Mouse (Mus musculus) kidney, embryonic 16.5 days (tissue): ENCODE data around the gene Erich3. TPM values are rescaled to one million over a fixed set of nuclear protein-coding genes. Genes with fewer than 3 reads are reported as not detected.

Experiments
- ATAC-seq: fragments of 200-750 bp; cut with Nextera tagmentation; 2 replicates; pipeline ENCODE4 v1.8.0; 2017; ENCODE audit warnings: moderate TSS enrichment; ENCODE audit not compliant: low FRiP score, low TSS enrichment
- H3K27ac ChIP-seq: fragments of 300-500 bp; sonication (generic); 2 replicates; pipeline ENCODE4 v1.5.1; 2014; ENCODE audit warnings: low read length
- H3K27me3 ChIP-seq: fragments of 300-500 bp; sonication (generic); 2 replicates; pipeline ENCODE4 v1.6.1; 2014; ENCODE audit warnings: low read length, control low read depth, mixed read lengths; ENCODE audit not compliant: insufficient read depth
- H3K36me3 ChIP-seq: fragments of 300-500 bp; sonication (generic); 2 replicates; pipeline ENCODE4 v1.6.1; 2014; ENCODE audit warnings: low read length, control low read depth, mixed read lengths; ENCODE audit not compliant: insufficient read depth
- H3K4me1 ChIP-seq: fragments of 300-500 bp; sonication (generic); 2 replicates; pipeline ENCODE4 v1.6.1; 2014; ENCODE audit warnings: low read length, control low read depth, mixed read lengths; ENCODE audit not compliant: insufficient read depth
- H3K4me2 ChIP-seq: fragments of 300-500 bp; sonication (generic); replicated peaks from 2 replicates; pipeline ENCODE4 v1.6.1; 2014; ENCODE audit warnings: low read depth, low read length
- H3K4me3 ChIP-seq: fragments of 300-500 bp; sonication (generic); 2 replicates; pipeline ENCODE4 v1.5.1; 2014; ENCODE audit warnings: mild to moderate bottlenecking, low read length
- H3K9ac ChIP-seq: fragments of 300-500 bp; sonication (generic); replicated peaks from 2 replicates; pipeline ENCODE4 v1.6.1; 2014; ENCODE audit warnings: low read length
- H3K9me3 ChIP-seq: fragments of 300-500 bp; sonication (generic); 2 replicates; pipeline ENCODE4 v1.6.1; 2016; ENCODE audit warnings: low read length, control low read depth
- WGBS: fragments of 180-500 bp; shearing (Covaris S2); extraction: QIAGEN DNeasy Blood & Tissue Kit; methylation state at CpG from one replicate; pipeline ENCODE4 v1.1.7; 2014; 5-methylcytosine and 5-hydroxymethylcytosine counted together
- polyA plus RNA-seq: library from polyadenylated mRNA; unstranded; fragments of >200 nt; fragmentation: Nextera tagmentation; extraction: Ambion mirVana; gene quantifications from 2 replicates; pipeline ENCODE4 v1.2.1, GENCODE M21; 2015

The Erich3 gene
- polyA plus RNA-seq, 1 experiment from 2014 or later = 0.04 TPM

- Histone ChIP-seq H3K4me2 (no peak overlapping the region), H3K27me3 (no peaks in the 10 kb centered on the region), H3K27ac (no peak overlapping the region), H3K4me3 (no peak overlapping the region), H3K9ac (no peak overlapping the region), H3K36me3 (no peaks in the 10 kb centered on the region), H3K9me3 (no peaks in the 10 kb centered on the region), H3K4me1 (no peaks in the 10 kb centered on the region)
- no peak for ATAC-seq
- 88% methylated on average over 9 of the region's 9 CpGs for WGBS
Observed at GRCm38 (mm10) chr3:154786354-154786753, 122.7 kb downstream of the Erich3 start.

DNA sequence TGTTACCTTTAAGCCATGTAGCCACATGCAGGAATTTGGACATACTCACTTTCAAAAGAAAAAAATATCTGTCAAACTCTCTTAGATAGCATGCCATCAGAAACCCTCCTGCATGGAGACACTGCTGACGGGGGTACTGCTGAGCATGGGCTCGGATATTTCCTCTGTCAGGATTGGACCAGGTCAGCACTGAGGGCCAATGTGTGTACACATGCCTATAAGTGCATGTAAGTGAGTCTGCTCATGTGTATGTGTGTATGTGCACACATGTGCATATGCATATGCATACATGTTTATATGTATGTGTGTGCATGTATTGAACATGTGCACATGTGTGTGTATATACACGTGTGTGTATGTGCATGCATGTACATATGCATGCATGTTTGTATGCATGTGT lies 124.0 kb downstream of the Erich3 start:
- H3K4me1 ChIP-seq = no peaks in the 10 kb centered on the region
- H3K4me2 ChIP-seq = no peak overlapping the region
- no peaks in the 10 kb centered on the region for H3K9me3 ChIP-seq
- no peak for ATAC-seq
- WGBS = 79% methylated on average over 3 of the region's 3 CpGs
- H3K27ac ChIP-seq = no peak overlapping the region
- no peaks in the 10 kb centered on the region for H3K27me3 ChIP-seq
- no peak overlapping the region for H3K9ac ChIP-seq
- H3K36me3 ChIP-seq = no peaks in the 10 kb centered on the region
- H3K4me3 ChIP-seq = no peak overlapping the region

GRCm38 (mm10) chr3:154793571-154793970 lies 129.9 kb downstream of the Erich3 start:
- H3K4me1 ChIP-seq = no peaks in the 10 kb centered on the region
- H3K27ac ChIP-seq = no peak overlapping the region
- H3K27me3 ChIP-seq = no peaks in the 10 kb centered on the region
- no peak for ATAC-seq
- no peak overlapping the region for H3K4me2 ChIP-seq
- H3K9ac ChIP-seq = no peak overlapping the region
- no peaks in the 10 kb centered on the region for H3K9me3 ChIP-seq
- H3K36me3 ChIP-seq = no peaks in the 10 kb centered on the region
- WGBS = 88% methylated on average over 4 of the region's 4 CpGs
- no peak overlapping the region for H3K4me3 ChIP-seq

GRCm38 (mm10) chr3:154798806-154799205 lies 135.1 kb downstream of the Erich3 start:
- no peaks in the 10 kb centered on the region for H3K36me3 ChIP-seq
- ATAC-seq = no peak
- H3K27ac ChIP-seq = no peak overlapping the region
- H3K9ac ChIP-seq = no peak overlapping the region
- no peaks in the 10 kb centered on the region for H3K4me1 ChIP-seq
- H3K27me3 ChIP-seq = no peaks in the 10 kb centered on the region
- H3K4me2 ChIP-seq = no peak overlapping the region
- 84% methylated on average over 4 of the region's 4 CpGs for WGBS
- no peaks in the 10 kb centered on the region for H3K9me3 ChIP-seq
- no peak overlapping the region for H3K4me3 ChIP-seq

DNA sequence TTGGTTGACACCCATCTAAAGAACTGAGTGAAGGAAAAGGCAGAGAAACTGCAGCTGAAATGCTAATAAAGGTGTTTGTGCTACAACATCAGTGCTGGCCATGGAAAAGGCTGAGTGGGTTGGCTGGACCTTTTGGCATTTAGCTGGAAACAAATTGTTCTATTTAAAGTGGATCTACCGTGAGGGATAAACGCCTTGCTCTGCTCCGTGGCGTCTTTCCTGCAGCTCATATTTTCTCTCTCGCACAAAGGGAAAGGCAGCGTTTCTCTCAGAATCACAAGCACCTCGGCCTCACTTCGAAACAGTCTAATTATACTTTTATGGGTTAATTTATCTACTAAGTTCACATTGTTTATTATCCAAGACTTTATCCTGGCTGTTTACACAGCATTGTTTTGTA lies 136.8 kb downstream of the Erich3 start:
- H3K36me3 ChIP-seq = no peaks in the 10 kb centered on the region
- no peak for ATAC-seq
- 41% methylated on average over 8 of the region's 8 CpGs for WGBS

DNA sequence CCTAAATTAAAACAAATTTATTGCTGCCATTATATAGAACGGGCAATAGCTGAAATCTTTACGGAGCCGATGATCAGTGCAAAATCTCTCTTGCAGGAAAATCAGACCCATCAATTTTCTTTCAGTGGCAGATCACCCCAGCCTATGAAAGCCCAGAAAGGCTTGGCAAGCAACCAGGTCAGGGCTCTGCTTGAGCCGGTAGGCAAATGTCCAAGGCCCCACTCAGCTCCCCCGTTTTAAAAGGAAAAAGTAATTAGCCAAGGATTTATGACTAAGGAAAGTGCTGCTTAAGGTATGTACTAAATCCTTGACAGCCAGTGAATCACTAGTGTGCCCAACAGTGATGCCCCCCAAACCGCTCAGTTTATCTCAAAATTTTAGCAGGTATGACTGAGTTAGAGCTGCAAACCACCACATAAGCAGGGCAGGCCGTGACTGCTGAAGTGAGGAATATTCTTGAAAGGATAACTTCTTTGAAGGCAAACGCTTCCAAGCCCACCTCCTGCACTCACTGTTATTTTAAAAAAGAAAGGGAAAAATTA lies 137.3 kb downstream of the Erich3 start:
- peak; percentile 46; the same call in 1 of the 2 replicates for ATAC-seq
- Histone ChIP-seq H3K9me3 (no peaks in the 10 kb centered on the region), H3K4me2 (no peak overlapping the region), H3K27ac (no peak overlapping the region), H3K9ac (no peak overlapping the region), H3K4me3 (no peak overlapping the region), H3K27me3 (no peaks in the 10 kb centered on the region), H3K4me1 (no peaks in the 10 kb centered on the region), H3K36me3 (no peaks in the 10 kb centered on the region)
- WGBS = 33% methylated on average over 8 of the region's 8 CpGs

More for the DNA sequence above, 136.8 kb downstream of the Erich3 start:
- Histone ChIP-seq H3K9ac (no peak overlapping the region), H3K4me1 (no peaks in the 10 kb centered on the region), H3K9me3 (no peaks in the 10 kb centered on the region), H3K4me2 (no peak overlapping the region), H3K27me3 (no peaks in the 10 kb centered on the region), H3K27ac (no peak overlapping the region), H3K4me3 (no peak overlapping the region)

GRCm38 (mm10) chr3:154806626-154807025 lies 143.0 kb downstream of the Erich3 start:
- no peak overlapping the region for H3K4me2 ChIP-seq
- peak; percentile 69; the same call in 1 of the 2 replicates for ATAC-seq
- no peaks in the 10 kb centered on the region for H3K36me3 ChIP-seq
- no peak overlapping the region for H3K27ac ChIP-seq
- no peaks in the 10 kb centered on the region for H3K4me1 ChIP-seq
- no peaks in the 10 kb centered on the region; the same call in 1 of the 2 replicates for H3K27me3 ChIP-seq
- WGBS = 7% methylated on average over 7 of the region's 7 CpGs
- no peak overlapping the region for H3K4me3 ChIP-seq
- no peak overlapping the region for H3K9ac ChIP-seq
- no peaks in the 10 kb centered on the region for H3K9me3 ChIP-seq

- no peaks in the 10 kb centered on the region for H3K36me3 ChIP-seq
- no peak for ATAC-seq
- no peak overlapping the region for H3K27ac ChIP-seq
- H3K9ac ChIP-seq = no peak overlapping the region
- H3K4me3 ChIP-seq = no peak overlapping the region
- H3K4me1 ChIP-seq = no peaks in the 10 kb centered on the region
- H3K27me3 ChIP-seq = no peaks in the 10 kb centered on the region; the same call in 1 of the 2 replicates
- no peaks in the 10 kb centered on the region for H3K9me3 ChIP-seq
- no peak overlapping the region for H3K4me2 ChIP-seq
- WGBS = 64% methylated on average over 7 of the region's 7 CpGs
Observed at GRCm38 (mm10) chr3:154810273-154810870, 146.7 kb downstream of the Erich3 start.

GRCm38 (mm10) chr3:154811281-154811680 lies 147.6 kb downstream of the Erich3 start:
- Histone ChIP-seq H3K4me2 (no peak overlapping the region), H3K9ac (no peak overlapping the region), H3K4me1 (no peaks in the 10 kb centered on the region), H3K9me3 (no peaks in the 10 kb centered on the region), H3K27me3 (no peaks in the 10 kb centered on the region; the same call in 1 of the 2 replicates), H3K27ac (no peak overlapping the region), H3K36me3 (no peaks in the 10 kb centered on the region), H3K4me3 (no peak overlapping the region)
- no peak for ATAC-seq
- 49% methylated on average over 9 of the region's 9 CpGs for whole genome bisulfite sequencing

- H3K27me3 ChIP-seq = no peaks in the 10 kb centered on the region; the same call in 1 of the 2 replicates
- no peaks in the 10 kb centered on the region for H3K4me1 ChIP-seq
- H3K4me3 ChIP-seq = no peak overlapping the region
- ATAC-seq = no peak
- H3K4me2 ChIP-seq = no peak overlapping the region
- no peak overlapping the region for H3K27ac ChIP-seq
- H3K9me3 ChIP-seq = no peaks in the 10 kb centered on the region
- H3K9ac ChIP-seq = no peak overlapping the region
- no peaks in the 10 kb centered on the region for H3K36me3 ChIP-seq
- WGBS = 51% methylated on average over 9 of the region's 9 CpGs
Observed at GRCm38 (mm10) chr3:154811833-154812232, 148.2 kb downstream of the Erich3 start.
